Mouse (Mus musculus) embryonic facial prominence, embryonic 14.5 days (tissue): ENCODE data around the gene Tmbim6. TPM values are rescaled to one million over a fixed set of nuclear protein-coding genes. Genes with fewer than 3 reads are reported as not detected.
A peak's percentile ranks its signal among the peaks of the same experiment; 100 is the strongest.

Experiments
- ATAC-seq: fragments of 200-750 bp; cut with Nextera tagmentation; 2 replicates; pipeline ENCODE4 v1.8.0; 2017; ENCODE audit warnings: low read depth, moderate number of reproducible peaks, moderate TSS enrichment
- DNase-seq: peaks from one replicate; pipeline ENCODE4 v3.0.0-alpha.2; 2015; ENCODE audit warnings: low spot score
- H3K27ac ChIP-seq: fragments of 300-500 bp; sonication (generic); replicated peaks from 2 replicates; pipeline ENCODE4 v1.5.1; 2014; ENCODE audit warnings: low read depth, mild to moderate bottlenecking, low read length, moderate library complexity
- H3K27me3 ChIP-seq: fragments of 300-500 bp; sonication (generic); replicated peaks from 2 replicates; pipeline ENCODE4 v1.6.1; 2014; ENCODE audit warnings: low read length; ENCODE audit not compliant: control insufficient read depth, insufficient read depth
- H3K36me3 ChIP-seq: fragments of 300-500 bp; sonication (generic); 2 replicates; pipeline ENCODE4 v1.6.1; 2014; ENCODE audit warnings: low read length, mixed read lengths; ENCODE audit not compliant: control insufficient read depth, insufficient read depth
- H3K4me1 ChIP-seq: fragments of 300-500 bp; sonication (generic); 2 replicates; pipeline ENCODE4 v1.6.1; 2014; ENCODE audit warnings: antibody characterized with exemption, low read length; ENCODE audit not compliant: control insufficient read depth, insufficient read depth
- H3K4me2 ChIP-seq: fragments of 300-500 bp; sonication (generic); 2 replicates; pipeline ENCODE4 v1.6.1; 2014; ENCODE audit warnings: low read depth, mild to moderate bottlenecking, low read length, moderate library complexity, mixed read lengths
- H3K4me3 ChIP-seq: fragments of 300-500 bp; sonication (generic); 2 replicates; pipeline ENCODE4 v1.5.1; 2014; ENCODE audit warnings: low read depth, mild to moderate bottlenecking, low read length
- H3K9ac ChIP-seq: fragments of 300-500 bp; sonication (generic); 2 replicates; pipeline ENCODE4 v1.6.1; 2014; ENCODE audit warnings: low read depth, mild to moderate bottlenecking, low read length, moderate library complexity, mixed read lengths
- H3K9me3 ChIP-seq: fragments of 300-500 bp; sonication (generic); 2 replicates; pipeline ENCODE4 v1.6.1; 2016; ENCODE audit warnings: low read length; ENCODE audit not compliant: control insufficient read depth
- WGBS: fragments of 180-500 bp; shearing (Covaris S2); extraction: QIAGEN DNeasy Blood & Tissue Kit; methylation state at CpG from one replicate; pipeline ENCODE4 v1.1.7; 2014; 5-methylcytosine and 5-hydroxymethylcytosine counted together
- polyA plus RNA-seq: library from polyadenylated mRNA; unstranded; fragments of >200 nt; fragmentation: Nextera tagmentation; extraction: Ambion mirVana; gene quantifications from 2 replicates; pipeline ENCODE4 v1.2.1, GENCODE M21; 2014

Gene Tmbim6
- 300 and 310 TPM in 2 replicates for polyA plus RNA-seq

DNA sequence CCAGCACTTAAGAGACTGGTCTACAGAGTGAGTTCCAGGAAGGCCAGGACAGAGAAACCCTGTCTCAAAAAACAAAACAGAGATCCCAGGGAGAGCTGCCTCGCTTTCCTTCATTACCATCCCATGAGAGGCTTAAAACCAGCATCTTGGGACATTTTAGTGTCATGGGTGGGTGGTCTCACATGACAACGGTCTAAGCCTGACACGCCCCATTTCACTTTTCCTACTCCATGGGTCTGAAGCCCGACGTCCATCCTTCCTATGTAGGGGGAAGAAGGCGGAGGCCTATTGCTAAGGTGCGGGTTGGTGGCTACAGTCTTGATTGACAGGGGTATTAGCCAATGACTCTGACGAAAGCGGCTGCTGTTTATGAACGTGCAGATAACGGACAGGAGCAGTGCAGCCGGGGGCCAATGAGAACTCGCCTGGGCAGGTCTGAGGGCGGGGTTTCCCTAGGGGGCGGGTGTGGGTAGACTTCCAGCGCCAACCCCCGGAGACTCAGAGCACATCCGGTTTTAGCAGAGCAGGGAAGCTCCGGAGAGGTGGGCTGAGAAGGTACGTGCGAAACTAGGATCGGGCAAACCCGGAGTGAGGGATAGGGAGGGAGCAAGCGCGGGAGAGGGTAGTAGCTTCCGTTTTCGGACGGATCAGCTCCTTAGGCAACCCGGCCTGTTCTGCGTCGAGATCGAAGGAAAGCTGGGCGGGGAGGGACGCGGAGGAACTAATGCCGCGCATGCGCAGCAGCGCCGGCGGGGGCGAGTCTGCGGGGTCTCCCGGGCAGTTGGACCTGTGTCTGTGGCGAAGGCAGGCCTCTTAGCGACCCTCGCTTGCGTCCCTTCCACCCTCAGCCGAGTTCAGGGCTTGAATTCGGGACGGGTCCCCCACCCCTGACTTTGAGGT lies at the start of gene Tmbim6:
Gene Tmbim6 (plus strand): TSS at position 397 of the 900 bp plus-strand sequence.
- 1% methylated on average over 40 of the region's 51 CpGs for WGBS
- H3K27me3 ChIP-seq: no peaks in the 10 kb centered on the region

DNA sequence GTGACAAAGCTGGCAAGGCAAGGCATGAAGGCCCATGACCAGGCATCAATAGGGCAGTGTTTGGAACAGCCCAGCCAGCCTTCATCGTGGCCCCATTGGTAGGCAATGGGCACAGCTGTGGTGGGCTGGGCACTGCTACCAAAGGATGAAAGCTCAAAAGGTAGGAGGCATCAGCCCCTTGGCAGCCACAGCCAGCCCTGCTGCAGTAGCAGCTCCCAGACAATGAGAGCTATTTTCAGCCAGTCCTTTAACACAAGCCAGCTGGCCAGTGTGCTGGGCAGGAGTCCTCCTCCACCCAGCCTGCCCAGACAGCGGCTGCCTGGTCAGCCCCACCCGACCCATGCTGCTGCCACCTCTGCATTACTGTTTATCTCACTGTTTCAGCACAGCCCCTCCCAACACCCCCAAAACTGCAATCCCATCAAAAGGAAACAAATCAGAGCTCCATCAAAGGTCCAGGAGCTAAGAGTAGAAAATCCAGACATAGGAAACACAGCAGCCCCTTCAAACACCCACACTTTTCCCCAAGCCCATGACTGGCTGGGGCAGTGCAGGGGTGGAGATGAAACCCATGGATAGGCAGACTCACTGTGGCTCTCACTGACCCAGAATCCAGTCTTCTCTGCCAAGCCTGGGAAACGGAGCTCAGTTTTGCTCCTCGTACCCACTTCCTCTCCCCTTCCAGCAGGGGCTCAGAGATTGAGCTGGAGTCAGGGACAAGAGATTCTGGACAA lies 49.1 kb upstream of the Tmbim6 start:
- no peaks in the 10 kb centered on the region for H3K36me3 ChIP-seq
- DNase-seq (peak; percentile 74), ATAC-seq (peak; percentile 64)
- peaks cover 50% of the 10 kb centered on the region for H3K4me1 ChIP-seq
- peak overlapping the region; percentile 44 for H3K9ac ChIP-seq
- H3K4me3 ChIP-seq: no peak overlapping the region
- WGBS: 29% methylated on average over 5 of the region's 5 CpGs
- peak overlapping the region; percentile 83 for H3K27ac ChIP-seq
- no peaks in the 10 kb centered on the region for H3K27me3 ChIP-seq
- no peaks in the 10 kb centered on the region for H3K9me3 ChIP-seq
- H3K4me2 ChIP-seq: peak overlapping the region; percentile 23; the same call in 1 of the 2 replicates

More for the DNA sequence above, at the start of gene Tmbim6:
- ATAC-seq (peak; percentile 100), DNase-seq (peak; percentile 100)
- Histone ChIP-seq H3K36me3 (no peaks in the 10 kb centered on the region), H3K27ac (peak within 1 kb of the TSS; percentile 86), H3K9me3 (no peaks in the 10 kb centered on the region), H3K4me1 (peaks cover 27% of the 10 kb centered on the region), H3K4me2 (peak within 1 kb of the TSS; percentile 85), H3K4me3 (peak within 1 kb of the TSS; percentile 81), H3K9ac (peak within 1 kb of the TSS; percentile 89)

DNA sequence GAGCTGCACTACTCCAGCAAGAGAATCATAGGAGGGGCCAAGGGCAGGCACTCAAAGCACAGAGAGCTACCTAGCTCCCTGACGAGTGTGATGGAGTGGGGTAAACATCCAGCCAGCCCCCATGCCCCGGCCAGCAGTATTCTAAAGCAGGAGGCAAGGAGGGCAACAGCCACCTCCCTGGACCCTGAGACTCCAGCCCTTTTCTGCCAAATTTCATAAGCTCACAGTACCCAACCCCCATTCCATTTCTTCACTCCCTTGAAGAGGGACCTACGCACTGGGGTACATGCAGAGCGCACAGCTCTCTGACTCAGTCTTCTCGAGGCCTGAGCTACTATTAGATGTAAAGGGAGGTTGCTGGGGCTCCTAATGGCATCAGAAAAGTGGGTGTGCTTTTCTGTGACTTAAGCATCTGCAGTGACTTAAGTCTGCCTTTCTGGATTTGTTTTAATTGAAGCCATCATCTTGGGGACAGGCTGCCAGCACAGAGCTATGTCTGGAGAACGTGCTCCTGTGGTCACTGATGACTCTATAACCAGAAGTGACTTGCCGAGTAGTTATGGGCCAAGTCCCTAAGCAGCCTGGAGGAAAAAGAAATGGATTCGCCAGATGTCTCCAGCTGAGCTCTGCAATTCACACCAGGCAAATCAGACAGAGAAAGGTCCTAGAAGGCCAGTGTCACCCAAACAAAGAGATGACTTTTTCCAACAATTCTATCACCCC lies 48.4 kb upstream of the Tmbim6 start:
- WGBS: 40% methylated on average over 8 of the region's 8 CpGs
- Histone ChIP-seq H3K27ac (peak overlapping the region; percentile 83), H3K9me3 (no peaks in the 10 kb centered on the region), H3K9ac (peak overlapping the region; percentile 44), H3K27me3 (no peaks in the 10 kb centered on the region), H3K4me1 (peaks cover 45% of the 10 kb centered on the region), H3K36me3 (no peaks in the 10 kb centered on the region), H3K4me2 (peak overlapping the region; percentile 23; the same call in 1 of the 2 replicates), H3K4me3 (no peak overlapping the region)
- DNase-seq (peak; percentile 61), ATAC-seq (0 out of 2 replicates have a peak, but pooled peaks have one; percentile 34)

DNA sequence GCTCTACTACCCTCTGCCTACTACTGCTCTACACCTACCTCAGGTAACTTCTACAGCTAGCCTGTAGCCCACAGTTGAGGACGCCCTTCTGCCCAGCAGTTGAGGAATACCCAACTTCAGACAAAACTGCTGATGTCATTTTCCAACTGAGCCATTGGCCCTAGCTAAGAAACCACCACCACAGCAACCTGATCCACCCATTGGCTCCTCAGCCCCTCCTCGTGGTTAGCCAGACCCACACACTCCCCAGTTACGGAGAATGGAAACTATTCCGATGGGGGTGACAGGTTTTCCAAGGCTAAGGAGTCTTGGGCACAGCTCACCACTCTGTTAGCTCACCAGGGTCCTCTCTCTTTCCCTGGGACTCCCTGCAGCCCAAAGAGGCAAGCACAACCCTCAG lies 47.7 kb upstream of the Tmbim6 start:
- H3K27ac ChIP-seq: peak overlapping the region; percentile 83; the same call in 1 of the 2 replicates
- peaks cover 38% of the 10 kb centered on the region for H3K4me1 ChIP-seq
- no peak overlapping the region for H3K9ac ChIP-seq
- ATAC-seq (peak; percentile 56), DNase-seq (peak; percentile 63)
- no peaks in the 10 kb centered on the region for H3K9me3 ChIP-seq
- no peaks in the 10 kb centered on the region for H3K36me3 ChIP-seq
- peak overlapping the region; percentile 16; the same call in 1 of the 2 replicates for H3K4me2 ChIP-seq
- WGBS: 42% methylated on average over 4 of the region's 4 CpGs
- H3K27me3 ChIP-seq: no peaks in the 10 kb centered on the region
- H3K4me3 ChIP-seq: no peak overlapping the region

- DNase-seq: no peak
- Histone ChIP-seq H3K9me3 (no peaks in the 10 kb centered on the region), H3K4me2 (no peak overlapping the region), H3K27me3 (no peaks in the 10 kb centered on the region), H3K9ac (no peak overlapping the region), H3K27ac (no peak overlapping the region), H3K4me1 (0 out of 2 replicates have a peak, but pooled peaks cover 5% of the 10 kb centered on the region), H3K36me3 (no peaks in the 10 kb centered on the region), H3K4me3 (no peak overlapping the region)
- WGBS: 62% methylated on average over 6 of the region's 6 CpGs
- no peak for ATAC-seq
Observed at GRCm38 (mm10) chr15:99351610-99352009, 41.1 kb upstream of the Tmbim6 start.

GRCm38 (mm10) chr15:99352306-99352705 lies 40.4 kb upstream of the Tmbim6 start:
- Histone ChIP-seq H3K36me3 (no peaks in the 10 kb centered on the region), H3K9me3 (no peaks in the 10 kb centered on the region), H3K4me3 (no peak overlapping the region), H3K4me2 (no peak overlapping the region), H3K4me1 (0 out of 2 replicates have a peak, but pooled peaks cover 6% of the 10 kb centered on the region), H3K27ac (no peak overlapping the region), H3K9ac (no peak overlapping the region), H3K27me3 (no peaks in the 10 kb centered on the region)
- WGBS: 74% methylated on average over 5 of the region's 5 CpGs
- DNase-seq (no peak), ATAC-seq (no peak)

GRCm38 (mm10) chr15:99355660-99356059 lies 37.0 kb upstream of the Tmbim6 start:
- H3K4me3 ChIP-seq: no peak overlapping the region
- H3K27me3 ChIP-seq: no peaks in the 10 kb centered on the region
- no peak for ATAC-seq
- no peaks in the 10 kb centered on the region for H3K9me3 ChIP-seq
- 0 out of 2 replicates have a peak, but pooled peaks cover 6% of the 10 kb centered on the region for H3K4me1 ChIP-seq
- H3K36me3 ChIP-seq: no peaks in the 10 kb centered on the region
- no peak overlapping the region for H3K4me2 ChIP-seq
- 64% methylated on average over 6 of the region's 6 CpGs for WGBS
- H3K9ac ChIP-seq: no peak overlapping the region
- no peak for DNase-seq
- H3K27ac ChIP-seq: no peak overlapping the region

GRCm38 (mm10) chr15:99356462-99356861 lies 36.2 kb upstream of the Tmbim6 start:
- ATAC-seq: no peak; the same call in 1 of the 2 replicates
- H3K36me3 ChIP-seq: no peaks in the 10 kb centered on the region
- H3K27me3 ChIP-seq: no peaks in the 10 kb centered on the region
- H3K9ac ChIP-seq: no peak overlapping the region
- 0 out of 2 replicates have a peak, but pooled peaks cover 6% of the 10 kb centered on the region for H3K4me1 ChIP-seq
- no peak overlapping the region for H3K4me2 ChIP-seq
- H3K27ac ChIP-seq: no peak overlapping the region
- no peak overlapping the region for H3K4me3 ChIP-seq
- 65% methylated on average over 6 of the region's 6 CpGs for WGBS
- H3K9me3 ChIP-seq: no peaks in the 10 kb centered on the region
- DNase-seq: no peak
